ENCODE assay signal across 8 mouse cellular contexts in the genomic region with DNA sequence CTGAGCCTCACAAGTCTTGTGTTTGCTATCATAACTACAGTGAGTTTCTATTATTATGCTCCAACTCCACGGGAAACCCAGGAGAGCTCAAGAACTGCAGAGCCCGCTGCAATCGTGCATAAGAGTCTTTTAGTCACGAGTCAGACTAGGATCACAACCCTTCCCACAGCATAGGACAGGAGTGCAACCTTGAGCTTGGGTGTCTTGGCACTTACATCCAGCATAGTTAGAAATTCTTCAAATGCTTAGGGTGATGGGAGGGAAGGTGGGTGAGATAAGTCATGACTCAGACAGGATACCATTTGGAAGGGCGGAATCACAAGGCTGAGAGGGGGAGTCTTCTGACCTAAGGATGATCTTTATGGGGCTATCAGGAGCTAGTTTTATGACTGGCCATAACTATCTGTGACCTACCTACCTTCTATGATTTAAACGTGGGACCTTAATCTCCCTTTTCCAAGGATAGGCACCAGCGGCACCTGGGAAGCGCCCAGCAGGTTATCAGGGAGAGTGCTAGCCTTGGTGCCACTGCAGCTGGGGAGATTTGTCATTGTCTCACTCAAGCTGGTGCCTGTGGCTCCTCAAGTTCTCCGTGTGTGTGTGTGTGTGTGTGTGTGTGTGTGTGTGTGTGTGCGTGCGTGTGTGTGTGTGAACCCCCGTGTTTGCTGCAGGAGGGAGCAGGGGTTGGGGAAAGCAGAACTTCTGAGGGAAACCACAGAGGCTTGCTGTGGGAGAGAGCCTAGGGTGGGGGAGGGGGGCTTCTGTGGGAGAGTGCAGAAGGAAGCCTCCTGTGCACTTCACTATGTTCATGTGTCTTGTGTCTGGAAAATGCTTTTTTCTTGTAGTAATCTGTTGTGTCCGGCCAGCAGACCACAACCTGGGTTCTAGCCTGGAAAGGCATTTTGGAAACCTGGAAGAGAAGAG. TPM values are rescaled to one million over a fixed set of nuclear protein-coding genes. Genes with fewer than 3 reads are reported as not detected.
DNase-seq lines count a peak whose midpoint lies in the region; ATAC-seq and TF ChIP-seq lines count a peak whose summit lies in the region.

No protein-coding gene starts in this region.

- H3K4me1 ChIP-seq in midbrain, embryonic 12.5 days, result 0 out of 2 replicates have a peak, but pooled peaks cover 2% of the 10 kb centered on the region
- peaks cover 12% of the 10 kb centered on the region for H3K4me1 ChIP-seq in midbrain, embryonic 10.5 days
- 0 out of 2 replicates have a peak, but pooled peaks cover 4% of the 10 kb centered on the region for H3K4me1 ChIP-seq in intestine, embryonic 14.5 days (replicated peaks; ENCODE audit: control insufficient read depth, insufficient read depth, low read length)
- no peaks in the 10 kb centered on the region for H3K4me1 ChIP-seq in cerebellum, adult 2 months (ENCODE audit: control insufficient read depth, insufficient read depth, low read length)

- peak; percentile 17 for DNase-seq in adrenal gland, postnatal 14 days
- DNase-seq in adrenal gland, adult 8-10 months, result no peak
- DNase-seq in midbrain, embryonic 10.5 days (ENCODE audit: low spot score), result no peak
- no peak for DNase-seq in intestine, embryonic 14.5 days (ENCODE audit: low spot score)
- peak; percentile 18 for DNase-seq in splenic B cell, adult 2 months (ENCODE audit: low read depth, low spot score)
- no peak for DNase-seq in cerebellum, adult 2 months
- no peak for DNase-seq in lung, postnatal 4 days

- WGBS in midbrain, embryonic 12.5 days, result 26% methylated on average over 13 of the region's 13 CpGs
- 28% methylated on average over 13 of the region's 13 CpGs for WGBS in midbrain, embryonic 10.5 days
- 23% methylated on average over 13 of the region's 13 CpGs for WGBS in intestine, embryonic 14.5 days
- WGBS in cerebellum, adult 2 months, result 41% methylated on average over 13 of the region's 13 CpGs

- no peak for ATAC-seq in midbrain, embryonic 12.5 days (ENCODE audit: low FRiP score, low read depth)
- peak; percentile 67; the same call in 1 of the 2 replicates for ATAC-seq in intestine, embryonic 14.5 days (replicated peaks; ENCODE audit: low FRiP score, low TSS enrichment, low read depth)

- peak overlapping the region; percentile 15; the same call in 1 of the 2 replicates for H3K4me2 ChIP-seq in midbrain, embryonic 12.5 days (replicated peaks)
- peak overlapping the region; percentile 36 for H3K4me2 ChIP-seq in intestine, embryonic 14.5 days (ENCODE audit: low read length)

- TF ChIP-seq POLR2A in cerebellum, adult 2 months (IDR thresholded peaks at IDR 0.05; ENCODE audit: borderline replicate concordance, insufficient read depth, low read length), result no peak

- H3K27ac ChIP-seq in midbrain, embryonic 12.5 days (replicated peaks), result no peak overlapping the region
- no peak overlapping the region for H3K27ac ChIP-seq in midbrain, embryonic 10.5 days (replicated peaks)
- H3K27ac ChIP-seq in intestine, embryonic 14.5 days (ENCODE audit: low read depth), result no peak overlapping the region
- H3K27ac ChIP-seq in cerebellum, adult 2 months (ENCODE audit: insufficient read depth, low read length), result no peak overlapping the region

- no peaks in the 10 kb centered on the region for H3K9me3 ChIP-seq in midbrain, embryonic 12.5 days
- no peaks in the 10 kb centered on the region for H3K9me3 ChIP-seq in midbrain, embryonic 10.5 days (replicated peaks)
- H3K9me3 ChIP-seq in intestine, embryonic 14.5 days (ENCODE audit: control insufficient read depth, low read length), result no peaks in the 10 kb centered on the region

- no peak overlapping the region for H3K9ac ChIP-seq in midbrain, embryonic 12.5 days (replicated peaks)
- no peak overlapping the region for H3K9ac ChIP-seq in intestine, embryonic 14.5 days (ENCODE audit: low read length)

- no peaks in the 10 kb centered on the region for H3K27me3 ChIP-seq in midbrain, embryonic 12.5 days
- H3K27me3 ChIP-seq in midbrain, embryonic 10.5 days (ENCODE audit: low read depth, poor library complexity, severe bottlenecking), result no peaks in the 10 kb centered on the region
- H3K27me3 ChIP-seq in intestine, embryonic 14.5 days (replicated peaks; ENCODE audit: control insufficient read depth, insufficient read depth, low read length), result no peaks in the 10 kb centered on the region
- no peaks in the 10 kb centered on the region for H3K27me3 ChIP-seq in splenic B cell, adult 2 months (ENCODE audit: control insufficient read depth, insufficient read depth, low read length, poor library complexity, severe bottlenecking)
- H3K27me3 ChIP-seq in cerebellum, adult 2 months (ENCODE audit: control insufficient read depth, insufficient read depth, low read length), result no peaks in the 10 kb centered on the region

- H3K4me3 ChIP-seq in midbrain, embryonic 12.5 days, result no peak overlapping the region
- no peak overlapping the region for H3K4me3 ChIP-seq in midbrain, embryonic 10.5 days
- H3K4me3 ChIP-seq in intestine, embryonic 14.5 days (ENCODE audit: low read depth, low read length), result peak overlapping the region; percentile 6; the same call in 1 of the 2 replicates
- H3K4me3 ChIP-seq in cerebellum, adult 2 months (replicated peaks; ENCODE audit: insufficient read depth, low read depth, low read length), result no peak overlapping the region

- H3K36me3 ChIP-seq in midbrain, embryonic 12.5 days, result no peaks in the 10 kb centered on the region
- no peaks in the 10 kb centered on the region for H3K36me3 ChIP-seq in midbrain, embryonic 10.5 days
- H3K36me3 ChIP-seq in intestine, embryonic 14.5 days (ENCODE audit: control insufficient read depth, insufficient read depth, low read length), result no peaks in the 10 kb centered on the region
- H3K36me3 ChIP-seq in splenic B cell, adult 2 months (ENCODE audit: control insufficient read depth, insufficient read depth, low read length, poor library complexity, severe bottlenecking), result 0 out of 2 replicates have a peak, but pooled peaks cover 1% of the 10 kb centered on the region

- no peak for TF ChIP-seq CTCF in cerebellum, adult 2 months (IDR thresholded peaks at IDR 0.05; ENCODE audit: borderline replicate concordance, insufficient read depth, low read depth, low read length)

RNA-seq across cellular contexts. Expression of a gene that starts 42.1 kb away (rescaled TPM):
- total RNA-seq in adrenal gland, postnatal 14 days (2021), result 1.9 TPM in 2 replicates
- 1 to 10 TPM; 2.6 to 3.4 (median 2.9) TPM for total RNA-seq in adrenal gland, adult 8-10 months (2022)
- 6.3 and 6.4 TPM in 2 replicates for polyA plus RNA-seq in midbrain, embryonic 12.5 days (2016; fragmentation: Nextera tagmentation; extraction: Ambion mirVana)
- polyA plus RNA-seq in midbrain, embryonic 10.5 days (2016; fragmentation: Nextera tagmentation; extraction: Ambion mirVana), result 4.3 and 5.1 TPM in 2 replicates
- polyA plus RNA-seq in intestine, embryonic 14.5 days (2014; fragmentation: Nextera tagmentation; extraction: Ambion mirVana), result 2.8 and 4.0 TPM in 2 replicates
- 1.8 and 2.1 TPM in 2 replicates for polyA plus RNA-seq in cerebellum, adult 2 months (2012; rRNA removed)

Comparison
In these comparisons a context has a peak if more than half of its experiments do, and no peak if none do; other contexts are left out.
1. DNase-seq: peak in adrenal gland, postnatal 14 days (single experiment) and splenic B cell, adult 2 months (single experiment); none in adrenal gland, adult 8-10 months (single experiment), midbrain, embryonic 10.5 days (single experiment), intestine, embryonic 14.5 days (single experiment), cerebellum, adult 2 months (0 of 2) and lung, postnatal 4 days (0 of 2).